Mouse (Mus musculus): Measurements from ENCODE around the gene Zkscan17.
A peak's percentile ranks its signal among the peaks of the same experiment; 100 is the strongest.

Gene Zkscan17

DNA sequence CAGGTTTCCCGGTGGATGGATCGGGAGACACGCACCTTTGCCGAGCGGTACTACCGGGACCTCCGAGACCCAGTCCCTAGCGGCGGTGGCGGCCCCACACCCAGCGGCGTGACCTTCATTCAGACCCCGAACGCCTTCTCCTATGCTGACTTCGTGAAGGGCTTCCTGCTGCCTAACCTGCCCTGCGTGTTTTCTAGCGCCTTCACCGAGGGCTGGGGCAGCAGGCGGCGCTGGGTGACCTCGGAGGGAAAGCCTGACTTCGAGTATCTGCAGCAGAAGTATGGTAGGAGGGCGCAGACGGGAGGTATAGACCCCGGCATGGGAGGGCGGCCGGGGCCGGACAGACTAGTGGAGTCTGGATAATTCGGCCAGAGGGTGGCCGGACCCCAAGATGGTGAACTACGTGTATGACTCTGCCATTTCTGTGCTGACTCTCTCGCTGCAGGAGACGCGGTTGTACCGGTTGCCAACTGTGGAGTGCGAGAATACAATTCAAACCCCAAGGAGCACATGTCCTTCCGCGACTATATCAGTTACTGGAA lies 76.2 kb downstream of the Zkscan17 start:
- DNase-seq: no peak

DNA sequence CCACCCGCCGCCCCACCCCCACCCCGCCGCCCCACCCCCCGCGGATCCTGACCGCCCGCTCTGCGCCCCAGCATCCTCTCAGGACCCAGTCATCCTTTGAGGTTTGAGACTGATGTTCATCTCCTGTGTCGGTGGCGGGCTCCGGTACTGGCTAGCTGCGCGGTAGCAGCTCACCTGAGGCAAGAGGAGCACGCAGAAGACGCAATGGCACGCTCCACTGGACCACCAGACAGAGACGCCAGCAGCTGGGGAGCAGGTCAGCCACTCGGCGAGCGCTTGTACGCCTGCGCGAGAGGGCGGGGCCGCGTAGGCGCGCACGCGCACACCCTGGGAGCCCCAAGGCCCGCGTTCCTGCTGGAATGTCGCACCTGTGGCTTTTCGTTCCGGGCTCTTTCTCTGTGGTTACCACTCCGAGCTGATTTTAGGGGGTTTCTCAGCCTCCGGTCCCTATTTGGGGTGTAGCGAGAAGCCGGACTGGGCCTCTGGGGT lies 76.8 kb downstream of the Zkscan17 start, which contains the start of gene Jmjd4:
TSS of gene Jmjd4 (plus strand) at position 305 of the 489 bp plus-strand sequence.
- peak; percentile 91 for DNase-seq

DNA sequence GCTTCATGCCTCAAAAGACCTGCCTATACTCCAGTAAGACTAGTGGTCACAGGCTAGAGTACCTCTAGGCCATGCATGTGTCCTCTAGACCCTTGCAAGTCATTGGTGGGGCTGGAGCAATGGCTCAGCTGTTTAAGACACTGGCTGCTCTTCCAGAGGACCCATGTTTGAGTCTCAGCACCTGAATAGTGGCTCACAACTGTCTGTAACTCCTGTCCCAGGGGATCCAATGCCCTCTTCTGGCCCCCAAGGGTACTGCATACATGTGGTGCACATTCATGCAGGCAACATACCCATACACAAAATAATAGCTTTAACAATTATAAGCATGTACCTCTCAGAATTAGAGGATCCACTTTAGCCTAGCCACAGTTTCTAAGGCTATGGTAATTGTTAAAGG lies 83.4 kb downstream of the Zkscan17 start:
- DNase-seq: no peak

DNA sequence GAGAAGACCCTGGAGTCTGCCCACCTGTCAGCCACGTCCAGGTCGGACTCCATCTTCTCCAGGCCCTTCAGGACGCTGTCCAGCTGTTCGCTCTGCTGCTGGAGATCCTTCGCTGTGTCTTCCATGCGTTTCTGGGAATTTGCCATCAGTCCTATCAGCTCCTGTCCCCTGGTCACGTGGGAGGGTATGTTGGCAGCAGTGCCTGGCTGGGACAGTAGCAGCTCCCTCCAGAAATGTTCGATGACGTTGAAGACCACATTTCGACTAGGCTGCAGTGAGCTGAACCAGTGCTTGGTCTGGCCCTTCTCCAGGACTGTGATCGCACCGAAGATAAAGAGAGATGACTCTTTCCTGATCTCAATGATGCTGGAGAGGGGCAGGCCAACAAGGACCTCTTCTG lies 88.6 kb downstream of the Zkscan17 start:
- no peak for DNase-seq

Data from kidney, adult 11 months (tissue).